Mouse (Mus musculus): ENCODE data around the gene Socs2. TPM values are rescaled to one million over a fixed set of nuclear protein-coding genes. Genes with fewer than 3 reads are reported as not detected.

Gene Socs2
- polyA plus RNA-seq, 1 experiment, result 75.1 TPM

- TF ChIP-seq EP300 (IDR thresholded peaks at IDR 0.05; ENCODE audit: insufficient read depth, low read depth, low read length), result no peak
- no peak for TF ChIP-seq CTCF (IDR thresholded peaks at IDR 0.05; ENCODE audit: low read depth, low read length)
- TF ChIP-seq POLR2A (IDR thresholded peaks at IDR 0.05; ENCODE audit: insufficient read depth, low read length), result no peak
- H3K27ac ChIP-seq (ENCODE audit: insufficient read depth, low read length), result no peak overlapping the region
Measured at GRCm38 (mm10) chr10:95407541-95408160, 9.3 kb downstream of the Socs2 start.

DNA sequence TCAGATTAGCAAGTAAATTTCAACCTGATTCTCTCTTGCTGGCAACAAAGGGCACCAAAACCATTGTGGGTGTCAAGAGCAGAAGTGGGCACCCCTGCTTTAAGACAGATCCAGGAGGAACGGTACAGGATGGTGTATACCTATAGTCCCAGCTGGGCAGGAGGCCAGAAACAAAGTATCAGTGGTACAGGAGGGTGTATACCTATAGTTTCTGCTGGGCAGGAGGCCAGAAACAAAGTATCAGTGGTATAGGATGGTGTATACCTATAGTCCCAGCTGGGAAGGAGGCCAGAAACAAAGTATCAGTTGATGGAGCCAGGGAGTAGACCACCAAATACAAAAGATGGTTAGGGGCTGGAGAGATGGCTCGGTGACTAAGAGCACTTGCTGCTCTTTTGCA lies 12.2 kb downstream of the Socs2 start:
- Histone ChIP-seq H3K9ac (ENCODE audit: low read depth, poor library complexity, severe bottlenecking) (no peak overlapping the region), H3K4me3 (ENCODE audit: low read depth, low read length) (no peak overlapping the region), H3K9me3 (replicated peaks; ENCODE audit: control insufficient read depth, insufficient read depth, low read length, poor library complexity, severe bottlenecking) (no peaks in the 10 kb centered on the region), H3K27ac (ENCODE audit: insufficient read depth, low read length) (no peak overlapping the region), H3K27me3 (ENCODE audit: control insufficient read depth, insufficient read depth, low read length, poor library complexity, severe bottlenecking) (no peaks in the 10 kb centered on the region), H3K4me1 (ENCODE audit: control insufficient read depth, insufficient read depth, low read length) (no peaks in the 10 kb centered on the region), H3K36me3 (ENCODE audit: control insufficient read depth, insufficient read depth, low read length, poor library complexity, severe bottlenecking) (peaks cover 17% of the 10 kb centered on the region)
- TF ChIP-seq POLR2A (IDR thresholded peaks at IDR 0.05; ENCODE audit: insufficient read depth, low read length), result no peak
- no peak for TF ChIP-seq EP300 (IDR thresholded peaks at IDR 0.05; ENCODE audit: insufficient read depth, low read depth, low read length)
- no peak for TF ChIP-seq CTCF (IDR thresholded peaks at IDR 0.05; ENCODE audit: low read depth, low read length)

More at GRCm38 (mm10) chr10:95407541-95408160, 9.3 kb downstream of the Socs2 start:
- Histone ChIP-seq H3K9ac (ENCODE audit: low read depth, poor library complexity, severe bottlenecking) (no peak overlapping the region), H3K4me1 (ENCODE audit: control insufficient read depth, insufficient read depth, low read length) (no peaks in the 10 kb centered on the region), H3K9me3 (replicated peaks; ENCODE audit: control insufficient read depth, insufficient read depth, low read length, poor library complexity, severe bottlenecking) (no peaks in the 10 kb centered on the region), H3K27me3 (ENCODE audit: control insufficient read depth, insufficient read depth, low read length, poor library complexity, severe bottlenecking) (no peaks in the 10 kb centered on the region), H3K4me3 (ENCODE audit: low read depth, low read length) (no peak overlapping the region), H3K36me3 (ENCODE audit: control insufficient read depth, insufficient read depth, low read length, poor library complexity, severe bottlenecking) (peaks cover 29% of the 10 kb centered on the region)

DNA sequence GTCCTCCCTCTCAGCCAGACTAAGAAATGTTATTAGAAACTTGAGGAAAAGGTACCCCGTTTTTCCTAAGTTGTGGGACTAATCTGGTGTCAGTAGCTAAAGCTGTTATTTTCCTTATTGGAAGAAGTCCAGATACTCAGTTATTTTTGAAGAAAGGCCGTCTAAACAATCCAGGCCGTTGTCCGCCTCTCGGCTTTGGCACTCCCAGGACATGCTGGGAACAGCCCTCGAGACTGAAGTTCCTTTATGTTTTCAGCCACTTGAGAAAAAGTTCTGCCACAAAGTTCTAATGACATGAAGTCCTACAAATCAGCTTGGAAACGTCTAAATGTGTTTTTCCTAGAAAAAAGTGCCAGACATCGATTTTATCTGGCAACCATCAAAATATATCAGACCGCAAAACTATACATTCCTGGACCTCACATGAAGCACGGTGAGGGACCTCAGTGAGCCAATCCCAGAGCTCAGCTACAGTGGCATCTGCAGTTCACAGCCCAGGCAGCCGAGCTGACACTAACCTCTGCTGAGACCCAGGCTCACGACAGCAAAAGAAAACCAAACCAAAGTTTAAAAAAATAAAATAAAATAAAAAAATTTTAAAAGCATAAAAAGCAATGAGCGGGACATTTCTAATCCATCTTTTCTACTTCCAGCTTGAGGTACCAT lies 17.2 kb downstream of the Socs2 start:
- no peak for TF ChIP-seq POLR2A (IDR thresholded peaks at IDR 0.05; ENCODE audit: insufficient read depth, low read length)
- no peak for TF ChIP-seq EP300 (IDR thresholded peaks at IDR 0.05; ENCODE audit: insufficient read depth, low read depth, low read length)
- TF ChIP-seq CTCF (IDR thresholded peaks at IDR 0.05; ENCODE audit: low read depth, low read length), result no peak
- Histone ChIP-seq H3K36me3 (ENCODE audit: control insufficient read depth, insufficient read depth, low read length, poor library complexity, severe bottlenecking) (peaks cover 4% of the 10 kb centered on the region), H3K9ac (ENCODE audit: low read depth, poor library complexity, severe bottlenecking) (no peak overlapping the region), H3K4me3 (ENCODE audit: low read depth, low read length) (no peak overlapping the region), H3K4me1 (ENCODE audit: control insufficient read depth, insufficient read depth, low read length) (no peaks in the 10 kb centered on the region), H3K27ac (ENCODE audit: insufficient read depth, low read length) (no peak overlapping the region), H3K9me3 (replicated peaks; ENCODE audit: control insufficient read depth, insufficient read depth, low read length, poor library complexity, severe bottlenecking) (no peaks in the 10 kb centered on the region), H3K27me3 (ENCODE audit: control insufficient read depth, insufficient read depth, low read length, poor library complexity, severe bottlenecking) (no peaks in the 10 kb centered on the region)

GRCm38 (mm10) chr10:95398489-95398888 lies 18.5 kb downstream of the Socs2 start:
- no peak for TF ChIP-seq EP300 (IDR thresholded peaks at IDR 0.05; ENCODE audit: insufficient read depth, low read depth, low read length)
- TF ChIP-seq CTCF (IDR thresholded peaks at IDR 0.05; ENCODE audit: low read depth, low read length), result no peak
- no peak for TF ChIP-seq POLR2A (IDR thresholded peaks at IDR 0.05; ENCODE audit: insufficient read depth, low read length)
- Histone ChIP-seq H3K36me3 (ENCODE audit: control insufficient read depth, insufficient read depth, low read length, poor library complexity, severe bottlenecking) (peaks cover 4% of the 10 kb centered on the region), H3K27ac (ENCODE audit: insufficient read depth, low read length) (no peak overlapping the region), H3K4me3 (ENCODE audit: low read depth, low read length) (no peak overlapping the region), H3K9me3 (replicated peaks; ENCODE audit: control insufficient read depth, insufficient read depth, low read length, poor library complexity, severe bottlenecking) (no peaks in the 10 kb centered on the region), H3K27me3 (ENCODE audit: control insufficient read depth, insufficient read depth, low read length, poor library complexity, severe bottlenecking) (no peaks in the 10 kb centered on the region), H3K4me1 (ENCODE audit: control insufficient read depth, insufficient read depth, low read length) (no peaks in the 10 kb centered on the region), H3K9ac (ENCODE audit: low read depth, poor library complexity, severe bottlenecking) (no peak overlapping the region)

DNA sequence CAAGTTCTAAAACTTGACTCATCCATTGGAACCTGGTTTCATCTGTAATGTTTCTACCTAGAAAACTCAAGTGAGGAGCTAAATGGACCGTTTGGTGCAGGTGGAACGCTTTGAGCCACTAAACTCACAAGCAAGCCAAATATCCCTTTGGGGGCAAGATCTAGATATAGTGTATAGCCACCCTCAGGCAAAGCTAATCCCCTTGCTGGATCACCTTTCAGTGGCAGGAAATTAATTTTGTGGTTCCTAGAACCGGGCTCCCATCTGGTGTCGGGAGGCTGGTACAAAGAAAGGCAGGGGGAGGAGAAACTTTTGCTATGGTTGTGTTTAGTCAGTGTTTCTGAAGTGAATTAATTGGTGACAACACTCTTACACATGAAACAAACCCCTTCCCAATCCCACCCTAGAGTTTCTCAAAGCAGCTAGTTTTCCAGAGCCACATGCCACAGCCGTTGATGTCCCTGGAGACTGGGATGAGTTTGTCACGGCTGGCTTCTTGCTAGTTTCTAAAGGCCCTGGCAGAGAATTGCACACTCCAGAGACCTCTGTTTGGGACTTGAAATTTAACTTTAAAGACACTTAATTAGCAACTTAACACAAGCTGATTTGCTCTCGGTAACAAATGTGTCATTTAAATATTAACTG lies 19.7 kb downstream of the Socs2 start:
- no peaks in the 10 kb centered on the region for H3K4me1 ChIP-seq (ENCODE audit: control insufficient read depth, insufficient read depth, low read length)
- H3K27ac ChIP-seq (ENCODE audit: insufficient read depth, low read length), result no peak overlapping the region
- TF ChIP-seq CTCF (IDR thresholded peaks at IDR 0.05; ENCODE audit: low read depth, low read length), result no peak
- TF ChIP-seq EP300 (IDR thresholded peaks at IDR 0.05; ENCODE audit: insufficient read depth, low read depth, low read length), result no peak
- TF ChIP-seq POLR2A (IDR thresholded peaks at IDR 0.05; ENCODE audit: insufficient read depth, low read length), result no peak
- no peaks in the 10 kb centered on the region for H3K9me3 ChIP-seq (replicated peaks; ENCODE audit: control insufficient read depth, insufficient read depth, low read length, poor library complexity, severe bottlenecking)
- no peaks in the 10 kb centered on the region for H3K27me3 ChIP-seq (ENCODE audit: control insufficient read depth, insufficient read depth, low read length, poor library complexity, severe bottlenecking)
- peaks cover 4% of the 10 kb centered on the region for H3K36me3 ChIP-seq (ENCODE audit: control insufficient read depth, insufficient read depth, low read length, poor library complexity, severe bottlenecking)
- H3K9ac ChIP-seq (ENCODE audit: low read depth, poor library complexity, severe bottlenecking), result no peak overlapping the region
- H3K4me3 ChIP-seq (ENCODE audit: low read depth, low read length), result no peak overlapping the region

DNA sequence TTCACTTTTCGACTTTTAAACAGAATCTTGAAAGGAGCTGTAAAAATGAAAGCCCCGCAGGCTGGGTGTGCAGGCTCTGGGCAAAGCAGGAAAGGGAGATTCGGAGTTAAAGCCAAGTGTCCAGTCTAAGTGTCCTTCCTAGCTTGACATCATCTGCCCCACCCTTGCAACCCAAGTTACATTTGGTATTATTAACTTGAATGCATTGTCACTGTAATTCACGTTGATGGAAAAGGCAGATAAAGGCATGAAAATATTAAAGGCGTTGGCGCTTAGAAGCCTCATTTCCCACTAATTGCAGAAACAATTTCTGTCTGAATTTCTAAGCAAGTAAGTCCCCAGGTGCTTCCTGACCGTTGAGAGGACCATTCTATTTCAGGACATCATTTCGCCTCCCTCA lies 20.6 kb downstream of the Socs2 start:
- Histone ChIP-seq H3K9me3 (replicated peaks; ENCODE audit: control insufficient read depth, insufficient read depth, low read length, poor library complexity, severe bottlenecking) (no peaks in the 10 kb centered on the region), H3K4me1 (ENCODE audit: control insufficient read depth, insufficient read depth, low read length) (no peaks in the 10 kb centered on the region), H3K27me3 (ENCODE audit: control insufficient read depth, insufficient read depth, low read length, poor library complexity, severe bottlenecking) (no peaks in the 10 kb centered on the region), H3K9ac (ENCODE audit: low read depth, poor library complexity, severe bottlenecking) (no peak overlapping the region), H3K36me3 (ENCODE audit: control insufficient read depth, insufficient read depth, low read length, poor library complexity, severe bottlenecking) (peaks cover 2% of the 10 kb centered on the region; the same call in 1 of the 2 replicates), H3K27ac (ENCODE audit: insufficient read depth, low read length) (no peak overlapping the region), H3K4me3 (ENCODE audit: low read depth, low read length) (no peak overlapping the region)
- TF ChIP-seq EP300 (IDR thresholded peaks at IDR 0.05; ENCODE audit: insufficient read depth, low read depth, low read length), result no peak
- no peak for TF ChIP-seq POLR2A (IDR thresholded peaks at IDR 0.05; ENCODE audit: insufficient read depth, low read length)
- no peak for TF ChIP-seq CTCF (IDR thresholded peaks at IDR 0.05; ENCODE audit: low read depth, low read length)

All from ES-Bruce4 (cell line).